Comparison of ENCODE assay signal across 13 mouse cellular contexts in genomic region chr13:44180384-44180783, GRCm38 (mm10).
"Had no signal": no experiment of that assay in that cellular context is flagged by ENCODE, and none has a peak within 500 bp of the region (broad histone marks: within the 10 kb centered on the region; RNA-seq: fewer than 3 reads in every experiment).

No protein-coding gene starts in this region.

- H3K4me3 ChIP-seq: left cerebral cortex, adult 2 months; liver, embryonic 13.5 days; lung, embryonic 15.5 days; midbrain, embryonic 12.5 days; neural tube, embryonic 15.5 days had no signal

- H3K36me3 ChIP-seq: liver, embryonic 13.5 days; lung, embryonic 15.5 days; midbrain, embryonic 12.5 days; neural tube, embryonic 15.5 days had no signal

- H3K4me1 ChIP-seq: liver, embryonic 13.5 days had no signal

- H3K9me3 ChIP-seq: liver, embryonic 13.5 days; lung, embryonic 15.5 days; midbrain, embryonic 12.5 days; neural tube, embryonic 15.5 days had no signal

- DNase-seq: kidney, postnatal 10 days; liver; liver, embryonic 13.5 days; liver, postnatal 0 days; right cerebral cortex, adult 18-20 months; right cerebral cortex, postnatal 25 days; spleen, adult 18-20 months; thymus, adult 18-20 months; thymus, postnatal 14 days had no signal

- ATAC-seq: liver, postnatal 0 days had no signal

- H3K9ac ChIP-seq: liver, embryonic 13.5 days; liver, postnatal 0 days; lung, embryonic 15.5 days; midbrain, embryonic 12.5 days; neural tube, embryonic 15.5 days had no signal

- H3K27me3 ChIP-seq: liver, embryonic 13.5 days; lung, embryonic 15.5 days; neural tube, embryonic 15.5 days had no signal

- H3K4me2 ChIP-seq: liver, embryonic 13.5 days; lung, embryonic 15.5 days; midbrain, embryonic 12.5 days; neural tube, embryonic 15.5 days had no signal

- H3K27ac ChIP-seq: left cerebral cortex, adult 2 months; liver, embryonic 13.5 days; lung, embryonic 15.5 days; midbrain, embryonic 12.5 days; neural tube, embryonic 15.5 days had no signal
